In genomic region chr1:160743229-160743628, GRCm38 (mm10) we compare ENCODE assay signal across 9 mouse cellular contexts. TPM values are rescaled to one million over a fixed set of nuclear protein-coding genes. Genes with fewer than 3 reads are reported as not detected.
DNase-seq lines count a peak whose midpoint lies in the region; ATAC-seq and TF ChIP-seq lines count a peak whose summit lies in the region.
"Had no signal": no experiment of that assay in that cellular context is flagged by ENCODE, and none has a peak within 500 bp of the region (broad histone marks: within the 10 kb centered on the region; RNA-seq: fewer than 3 reads in every experiment).

No protein-coding gene starts in this region.

- 6% methylated on average over 2 of the region's 2 CpGs for WGBS in heart, postnatal 0 days
- 3% methylated on average over 2 of the region's 2 CpGs for WGBS in heart, embryonic 11.5 days (ENCODE audit: insufficient replicate concordance)

- H3K36me3 ChIP-seq in heart, postnatal 0 days (replicated peaks; ENCODE audit: control insufficient read depth, insufficient read depth, low read length) = 0 out of 2 replicates have a peak, but pooled peaks cover 4% of the 10 kb centered on the region
- no peaks in the 10 kb centered on the region; the same call in 1 of the 2 replicates for H3K36me3 ChIP-seq in heart, embryonic 11.5 days (ENCODE audit: control insufficient read depth, insufficient read depth, low read length)
- H3K36me3 ChIP-seq: stomach, embryonic 15.5 days had no signal

- H3K27me3 ChIP-seq in heart, postnatal 0 days (ENCODE audit: control insufficient read depth, insufficient read depth, low read length) = no peaks in the 10 kb centered on the region
- no peaks in the 10 kb centered on the region for H3K27me3 ChIP-seq in heart, embryonic 11.5 days (ENCODE audit: control insufficient read depth, insufficient read depth, low read length)
- H3K27me3 ChIP-seq: stomach, embryonic 15.5 days had no signal

- peaks cover 9% of the 10 kb centered on the region for H3K4me1 ChIP-seq in heart, postnatal 0 days (ENCODE audit: control insufficient read depth, insufficient read depth)
- no peaks in the 10 kb centered on the region; the same call in 1 of the 2 replicates for H3K4me1 ChIP-seq in heart, embryonic 11.5 days (ENCODE audit: control insufficient read depth, insufficient read depth, low read length)

- DNase-seq in heart, postnatal 0 days (ENCODE audit: low spot score) = peak; percentile 62
- peak; percentile 77 for DNase-seq in CD4-positive, CD25-positive, alpha-beta regulatory T cell, adult 2 months (ENCODE audit: low read depth, low spot score)
- DNase-seq in brain, adult 2 months (ENCODE audit: low read depth, low spot score) = peak; percentile 88
- DNase-seq in kidney, postnatal 25 days = peak; percentile 42 to 86
- DNase-seq in lung, postnatal 14 days = peak; percentile 68
- DNase-seq in spleen, postnatal 4 days (ENCODE audit: low spot score in 2 of 2) = peak; percentile 58 to 75

- TF ChIP-seq EP300 in heart, postnatal 0 days (IDR thresholded peaks at IDR 0.05; ENCODE audit: low read depth) = no peak

- no peak overlapping the region for H3K27ac ChIP-seq in heart, postnatal 0 days (ENCODE audit: low read depth)
- no peak overlapping the region for H3K27ac ChIP-seq in heart, embryonic 11.5 days (ENCODE audit: low read depth, low read length)
- H3K27ac ChIP-seq: stomach, embryonic 15.5 days had no signal

- no peak for ATAC-seq in heart, postnatal 0 days (ENCODE audit: insufficient read depth, low read depth)
- no peak for ATAC-seq in heart, embryonic 11.5 days (replicated peaks; ENCODE audit: insufficient number of reproducible peaks, low FRiP score, low TSS enrichment)
- ATAC-seq in erythroid progenitor cell, adult 5-6 weeks (replicated peaks; ENCODE audit: low FRiP score, poor library complexity, severe bottlenecking) = peak; percentile 63; the same call in 1 of the 2 replicates

- no peak overlapping the region for H3K4me3 ChIP-seq in heart, postnatal 0 days (ENCODE audit: low read depth, low read length)
- H3K4me3 ChIP-seq in heart, embryonic 11.5 days (ENCODE audit: low read depth, low read length) = no peak overlapping the region
- H3K4me3 ChIP-seq: stomach, embryonic 15.5 days had no signal

- H3K9ac ChIP-seq in heart, postnatal 0 days (replicated peaks; ENCODE audit: low read depth, low read length) = no peak overlapping the region
- no peak overlapping the region for H3K9ac ChIP-seq in heart, embryonic 11.5 days (ENCODE audit: low read depth, low read length)
- H3K9ac ChIP-seq: stomach, embryonic 15.5 days had no signal

- H3K9me3 ChIP-seq in heart, postnatal 0 days (replicated peaks; ENCODE audit: control insufficient read depth, low read length) = no peaks in the 10 kb centered on the region
- no peaks in the 10 kb centered on the region for H3K9me3 ChIP-seq in heart, embryonic 11.5 days (replicated peaks; ENCODE audit: control insufficient read depth, low read length)
- H3K9me3 ChIP-seq: stomach, embryonic 15.5 days had no signal

- TF ChIP-seq CTCF in heart, postnatal 0 days (IDR thresholded peaks at IDR 0.05; ENCODE audit: low read depth) = peak; percentile 73

- H3K4me2 ChIP-seq in heart, postnatal 0 days (ENCODE audit: low read depth, low read length) = no peak overlapping the region
- no peak overlapping the region for H3K4me2 ChIP-seq in heart, embryonic 11.5 days
- H3K4me2 ChIP-seq: stomach, embryonic 15.5 days had no signal

RNA-seq across cellular contexts. Expression of gene Rabgap1l, which starts 49.8 kb away (rescaled TPM):
- 71.4 and 89.9 TPM in 2 replicates for total RNA-seq in heart, postnatal 0 days (2014; rRNA removed; ENCODE audit: low replicate concordance)
- 115 and 123 TPM in 2 replicates for polyA plus RNA-seq in heart, postnatal 0 days (2015; fragmentation: Nextera tagmentation; extraction: Ambion mirVana)
- polyA plus RNA-seq in heart, embryonic 11.5 days (2014; fragmentation: Nextera tagmentation; extraction: Ambion mirVana) = 53.5 and 58.1 TPM in 2 replicates
- total RNA-seq in erythroid progenitor cell, adult 5-6 weeks (2015; ENCODE audit: low replicate concordance) = 124 and 151 TPM in 2 replicates
- 126 and 134 TPM in 2 replicates for total RNA-seq in erythroid progenitor cell, adult 5-6 weeks (2017; ENCODE audit: low replicate concordance)
